ENCODE assay signal across 8 mouse cellular contexts in genomic region chr10:127288328-127288799, GRCm38 (mm10). TPM values are rescaled to one million over a fixed set of nuclear protein-coding genes. Genes with fewer than 3 reads are reported as not detected.
DNase-seq lines count a peak whose midpoint lies in the region.

No protein-coding gene starts in this region.

- H3K4me3 ChIP-seq in heart, embryonic 10.5 days = peak overlapping the region; percentile 75
- H3K4me3 ChIP-seq in midbrain, embryonic 10.5 days = peak overlapping the region; percentile 65

- peaks cover 48% of the 10 kb centered on the region for H3K36me3 ChIP-seq in heart, embryonic 10.5 days
- peaks cover 48% of the 10 kb centered on the region for H3K36me3 ChIP-seq in midbrain, embryonic 10.5 days

- H3K27ac ChIP-seq in heart, embryonic 10.5 days = peak overlapping the region; percentile 98
- H3K27ac ChIP-seq in midbrain, embryonic 10.5 days (replicated peaks) = peak overlapping the region; percentile 97

- H3K4me1 ChIP-seq in heart, embryonic 10.5 days = peaks cover 61% of the 10 kb centered on the region
- peaks cover 85% of the 10 kb centered on the region for H3K4me1 ChIP-seq in midbrain, embryonic 10.5 days

- no peaks in the 10 kb centered on the region for H3K9me3 ChIP-seq in heart, embryonic 10.5 days
- H3K9me3 ChIP-seq in midbrain, embryonic 10.5 days (replicated peaks) = no peaks in the 10 kb centered on the region

- no peaks in the 10 kb centered on the region for H3K27me3 ChIP-seq in heart, embryonic 10.5 days (ENCODE audit: insufficient read depth, poor library complexity, severe bottlenecking)
- no peaks in the 10 kb centered on the region for H3K27me3 ChIP-seq in midbrain, embryonic 10.5 days (ENCODE audit: low read depth, poor library complexity, severe bottlenecking)

- peak; percentile 48 for DNase-seq in adrenal gland, postnatal 25 days
- no peak for DNase-seq in adrenal gland, adult 2 months
- DNase-seq in thymus, adult 18-20 months = peak; percentile 54 to 67
- no peak for DNase-seq in thymus, postnatal 4 days
- DNase-seq in heart, embryonic 10.5 days (ENCODE audit: low spot score) = peak; percentile 94
- DNase-seq in kidney, postnatal 36 days = peak; percentile 59 to 68
- no peak for DNase-seq in midbrain, embryonic 10.5 days (ENCODE audit: low spot score)
- peak; percentile 73 for DNase-seq in thymus, postnatal 14 days

- under 1% methylated on average over 14 of the region's 28 CpGs for WGBS in heart, embryonic 10.5 days
- 2% methylated on average over 18 of the region's 28 CpGs for WGBS in midbrain, embryonic 10.5 days

RNA-seq across cellular contexts. Expression of gene Mbd6, which starts 0.5 kb away (rescaled TPM):
- 73.2 and 73.3 TPM in 2 replicates for total RNA-seq in adrenal gland, postnatal 25 days (2021)
- 10 to 100 TPM; 39.7 to 45.0 TPM for total RNA-seq in adrenal gland, adult 2 months (2021)
- 99.9 and 105 TPM in 2 replicates for polyA plus RNA-seq in adrenal gland, adult 2 months (2012; rRNA removed)
- 11.3 and 16.9 TPM in 2 replicates for polyA plus RNA-seq in heart, embryonic 10.5 days (2016; fragmentation: Nextera tagmentation; extraction: Ambion mirVana)
- 11.9 and 13.0 TPM in 2 replicates for polyA plus RNA-seq in midbrain, embryonic 10.5 days (2016; fragmentation: Nextera tagmentation; extraction: Ambion mirVana)

RNA-seq across cellular contexts. Expression of gene Dctn2, which starts 22.2 kb away (rescaled TPM):
- 159 and 197 TPM in 2 replicates for total RNA-seq in adrenal gland, postnatal 25 days (2021)
- total RNA-seq in adrenal gland, adult 2 months (2021) = 100 to 1,000 TPM; 149 to 168 TPM
- polyA plus RNA-seq in adrenal gland, adult 2 months (2012; rRNA removed) = 205 and 234 TPM in 2 replicates
- polyA plus RNA-seq in heart, embryonic 10.5 days (2016; fragmentation: Nextera tagmentation; extraction: Ambion mirVana) = 155 and 167 TPM in 2 replicates
- 212 and 239 TPM in 2 replicates for polyA plus RNA-seq in midbrain, embryonic 10.5 days (2016; fragmentation: Nextera tagmentation; extraction: Ambion mirVana)

RNA-seq across cellular contexts. Expression of gene Mars, which starts 23.2 kb away (rescaled TPM):
- total RNA-seq in adrenal gland, postnatal 25 days (2021) = 110 and 135 TPM in 2 replicates
- 100 to 1,000 TPM; 106 to 128 TPM for total RNA-seq in adrenal gland, adult 2 months (2021)
- polyA plus RNA-seq in adrenal gland, adult 2 months (2012; rRNA removed) = 90.6 and 111 TPM in 2 replicates
- polyA plus RNA-seq in heart, embryonic 10.5 days (2016; fragmentation: Nextera tagmentation; extraction: Ambion mirVana) = 119 and 140 TPM in 2 replicates
- polyA plus RNA-seq in midbrain, embryonic 10.5 days (2016; fragmentation: Nextera tagmentation; extraction: Ambion mirVana) = 180 and 187 TPM in 2 replicates

RNA-seq across cellular contexts. Expression of gene Kif5a, which starts 25.2 kb away (rescaled TPM):
- total RNA-seq in adrenal gland, postnatal 25 days (2021) = 8.6 and 13.1 TPM in 2 replicates
- total RNA-seq in adrenal gland, adult 2 months (2021) = 1 to 10 TPM; 6.2 to 7.8 TPM
- 28.9 and 30.1 TPM in 2 replicates for polyA plus RNA-seq in adrenal gland, adult 2 months (2012; rRNA removed)
- polyA plus RNA-seq in heart, embryonic 10.5 days (2016; fragmentation: Nextera tagmentation; extraction: Ambion mirVana) = 0.41 and 1.4 TPM in 2 replicates
- 14.9 and 29.4 TPM in 2 replicates for polyA plus RNA-seq in midbrain, embryonic 10.5 days (2016; fragmentation: Nextera tagmentation; extraction: Ambion mirVana)

RNA-seq across cellular contexts. Expression of gene Arhgap9, which starts 33.4 kb away (rescaled TPM):
- 1.1 and 1.6 TPM in 2 replicates for total RNA-seq in adrenal gland, postnatal 25 days (2021)
- 1 to 10 TPM; 1.9 to 2.7 TPM for total RNA-seq in adrenal gland, adult 2 months (2021)
- 2.7 and 3.7 TPM in 2 replicates for polyA plus RNA-seq in adrenal gland, adult 2 months (2012; rRNA removed)
- polyA plus RNA-seq in heart, embryonic 10.5 days (2016; fragmentation: Nextera tagmentation; extraction: Ambion mirVana) = 0.87 and 3.1 TPM in 2 replicates
- 1.1 and 1.3 TPM in 2 replicates for polyA plus RNA-seq in midbrain, embryonic 10.5 days (2016; fragmentation: Nextera tagmentation; extraction: Ambion mirVana)

Comparison
In these comparisons a context has a peak if more than half of its experiments do, and no peak if none do; other contexts are left out.
1. DNase-seq: peak in adrenal gland, postnatal 25 days (single experiment), thymus, adult 18-20 months (2 of 2), heart, embryonic 10.5 days (single experiment), kidney, postnatal 36 days (2 of 2) and thymus, postnatal 14 days (single experiment); none in adrenal gland, adult 2 months (single experiment), thymus, postnatal 4 days (single experiment) and midbrain, embryonic 10.5 days (single experiment).